Mouse (Mus musculus): ENCODE measurements around the gene 3110082J24Rik. TPM values are rescaled to one million over a fixed set of nuclear protein-coding genes. Genes with fewer than 3 reads are reported as not detected.

The 3110082J24Rik gene
- not detected in 2 replicates for total RNA-seq (2021)
- long read RNA-seq, experiment 1: 0 reads
- long read RNA-seq, experiment 2: 0 reads

DNA sequence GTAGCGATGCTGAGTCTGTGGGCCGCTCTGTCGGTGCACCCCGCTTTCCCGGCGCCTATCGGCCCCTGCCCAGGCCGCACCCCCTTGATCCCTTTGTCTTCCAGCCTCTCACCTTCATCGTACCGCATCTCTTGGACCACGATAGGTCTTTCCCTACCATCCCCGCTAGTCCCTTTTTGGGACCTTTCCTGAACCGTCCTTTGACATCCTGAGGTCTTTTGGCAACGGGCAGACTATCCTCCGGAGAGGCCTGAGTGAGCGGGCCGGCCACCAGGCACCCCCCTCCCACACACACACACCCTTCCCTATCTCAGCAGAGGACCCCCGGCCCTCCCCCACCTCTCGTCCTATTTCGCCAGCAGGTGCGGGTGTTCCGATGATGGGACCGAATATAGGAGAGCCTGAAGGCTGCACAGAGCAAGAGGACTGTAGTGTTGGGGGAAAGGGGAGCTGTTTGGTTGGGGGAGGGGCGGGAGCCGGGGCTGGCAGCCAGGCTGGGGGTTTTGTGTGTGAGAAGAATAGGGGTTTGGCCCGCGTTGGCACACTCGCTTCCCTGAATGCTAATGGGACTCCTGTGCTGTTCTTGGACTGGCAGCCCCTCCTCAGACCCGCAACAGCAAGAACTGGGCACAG, at the start of gene 3110082J24Rik:
TSS of gene 3110082J24Rik (minus strand) at position 419 of the 633 bp plus-strand sequence.
- no peak for DNase-seq

DNA sequence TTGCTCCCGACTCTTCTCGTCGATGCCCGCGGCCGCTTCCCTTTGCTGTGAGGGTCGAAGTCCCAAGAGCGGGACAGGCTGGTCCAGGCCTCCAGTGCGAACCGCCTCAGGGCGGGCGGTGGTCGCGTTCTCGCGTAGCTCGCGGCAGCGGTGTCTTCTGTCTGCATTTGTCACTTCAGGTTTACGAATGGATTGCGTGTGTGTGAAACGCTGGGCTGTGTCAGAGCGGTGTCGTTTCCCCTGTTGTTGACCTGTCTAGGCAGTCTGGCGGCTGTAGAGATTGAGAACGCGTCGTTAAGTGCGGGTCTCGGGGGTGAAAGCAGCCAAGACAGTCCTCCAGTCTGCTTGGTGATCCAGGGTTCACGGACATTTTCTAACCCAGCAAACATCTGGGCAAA, 49.5 kb upstream of the 3110082J24Rik start:
- DNase-seq: no peak

DNA sequence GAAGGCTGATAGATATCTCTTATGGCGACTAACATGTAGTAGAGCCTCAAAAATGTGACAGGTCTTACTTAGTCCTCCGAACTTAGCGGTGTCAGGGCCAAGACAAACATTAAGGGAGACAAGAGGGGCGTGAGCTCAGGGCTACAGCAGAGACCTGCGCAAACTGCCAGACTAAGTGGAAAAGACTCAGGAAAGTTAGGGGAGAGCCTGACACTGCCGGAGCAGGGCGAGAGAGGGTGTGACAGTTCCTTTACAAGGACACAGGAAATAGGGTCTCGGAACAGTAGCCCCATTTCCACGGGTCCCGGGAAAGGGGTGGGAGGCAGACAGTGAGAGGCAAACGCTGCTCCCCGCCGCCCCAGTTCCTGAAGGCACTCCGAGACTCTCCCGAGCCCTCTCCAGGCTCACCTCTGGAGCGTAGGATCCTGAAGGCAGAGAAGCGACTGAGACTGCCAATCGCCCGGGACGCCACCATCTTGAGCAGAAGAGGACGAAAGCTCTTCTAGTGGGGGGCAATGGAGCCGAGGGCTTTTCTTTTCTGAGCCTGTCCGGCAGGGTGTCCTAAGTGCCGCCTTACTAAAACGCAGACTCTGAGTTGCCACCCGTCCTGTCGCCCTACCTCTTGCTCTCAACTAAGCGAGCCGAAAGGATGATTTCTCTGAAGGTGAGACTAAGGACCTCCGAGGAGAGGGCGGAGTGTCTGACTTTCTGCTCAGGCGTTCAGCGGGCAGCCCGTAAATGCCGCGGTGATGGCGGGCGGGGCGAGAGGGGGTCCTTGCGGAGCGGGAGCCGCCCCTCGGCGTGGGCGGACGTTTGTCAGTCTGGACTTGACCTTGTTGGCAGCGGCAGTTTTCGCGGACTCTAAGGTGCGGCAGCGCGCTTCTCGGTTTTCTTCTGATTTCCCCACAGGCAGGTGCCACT, 48.8 kb upstream of the 3110082J24Rik start, which contains the start of the genes Hadha and Hadhb:
TSS of gene Hadha (minus strand) at position 689 of the 921 bp plus-strand sequence.
TSS of gene Hadhb (plus strand) at position 775 of the 921 bp plus-strand sequence.
- DNase-seq: peak; percentile 97

DNA sequence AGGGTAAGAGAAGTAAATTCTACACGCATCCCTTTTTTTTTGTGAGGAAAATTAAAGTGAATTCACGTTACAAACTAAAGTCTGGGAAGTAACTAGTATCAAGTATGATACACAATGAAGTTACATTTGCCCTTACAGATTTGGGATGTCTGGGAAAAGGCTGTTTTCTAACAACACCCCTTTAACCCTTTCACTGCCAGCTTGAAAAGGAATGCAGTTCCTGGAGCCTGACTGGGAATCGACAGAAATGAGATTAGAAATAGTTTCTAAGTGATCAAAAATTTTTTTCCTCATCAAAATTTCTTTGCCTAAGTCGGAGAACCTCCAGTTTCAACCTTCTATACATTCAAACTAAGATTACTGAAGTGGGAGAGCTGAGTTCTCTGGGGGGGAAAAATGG, 48.1 kb upstream of the 3110082J24Rik start:
- DNase-seq: peak; percentile 16

DNA sequence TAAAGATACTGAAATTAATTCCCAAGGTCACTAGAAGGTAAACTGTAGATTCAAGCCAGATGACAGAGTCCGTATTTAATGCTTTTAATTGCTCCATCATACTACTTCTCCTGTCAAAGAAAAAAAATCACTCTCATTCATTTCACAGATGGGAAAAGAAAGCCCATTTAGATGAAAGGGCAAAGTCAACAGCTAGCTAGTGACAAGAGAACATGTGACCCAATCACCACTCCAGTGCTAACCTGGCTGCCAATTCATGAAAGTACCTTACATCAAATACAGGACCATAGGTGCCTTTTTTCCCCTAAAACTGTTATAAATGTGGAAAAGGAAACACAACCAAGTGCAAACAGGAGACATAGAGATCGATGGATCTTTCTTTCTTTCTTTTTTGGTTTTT, 47.3 kb upstream of the 3110082J24Rik start:
- DNase-seq: no peak

DNA sequence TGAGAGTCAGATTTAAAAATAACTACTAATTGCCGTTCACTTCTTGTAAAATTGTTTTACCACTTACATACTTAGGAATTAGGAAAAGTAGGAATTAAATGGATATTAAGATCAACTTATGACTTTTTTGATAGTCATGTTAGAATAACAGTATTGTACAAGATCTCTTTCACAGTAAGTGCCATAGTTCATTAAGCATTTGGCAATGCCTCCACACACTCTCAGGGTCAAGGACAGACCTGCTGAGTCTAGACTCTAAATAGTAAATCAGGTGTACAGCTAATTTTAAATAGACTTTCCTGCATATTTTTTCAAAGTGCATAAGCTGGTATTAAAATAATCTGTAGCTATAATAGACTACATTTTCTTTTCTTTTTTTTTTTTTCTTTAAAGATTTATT, 46.5 kb upstream of the 3110082J24Rik start:
- DNase-seq: peak; percentile 22

DNA sequence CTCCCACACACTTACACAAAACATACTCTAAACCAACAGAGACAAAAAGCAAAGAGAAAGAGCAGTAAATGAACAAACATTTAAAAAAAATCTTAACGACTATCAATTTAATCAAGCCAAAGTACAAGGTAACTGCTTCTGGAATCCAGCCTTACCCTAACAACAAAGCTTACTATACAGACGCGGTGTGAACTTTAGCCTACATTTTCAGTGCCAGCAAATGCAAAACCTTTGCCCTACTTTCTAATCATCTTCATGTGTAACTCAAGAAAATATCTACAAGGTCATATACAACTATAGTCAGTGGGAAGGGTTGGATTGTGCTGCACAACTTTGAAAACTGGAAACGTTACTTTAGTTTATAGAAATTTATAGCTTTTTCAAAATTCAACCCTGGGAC, 46.1 kb upstream of the 3110082J24Rik start:
- DNase-seq: peak; percentile 41

DNA sequence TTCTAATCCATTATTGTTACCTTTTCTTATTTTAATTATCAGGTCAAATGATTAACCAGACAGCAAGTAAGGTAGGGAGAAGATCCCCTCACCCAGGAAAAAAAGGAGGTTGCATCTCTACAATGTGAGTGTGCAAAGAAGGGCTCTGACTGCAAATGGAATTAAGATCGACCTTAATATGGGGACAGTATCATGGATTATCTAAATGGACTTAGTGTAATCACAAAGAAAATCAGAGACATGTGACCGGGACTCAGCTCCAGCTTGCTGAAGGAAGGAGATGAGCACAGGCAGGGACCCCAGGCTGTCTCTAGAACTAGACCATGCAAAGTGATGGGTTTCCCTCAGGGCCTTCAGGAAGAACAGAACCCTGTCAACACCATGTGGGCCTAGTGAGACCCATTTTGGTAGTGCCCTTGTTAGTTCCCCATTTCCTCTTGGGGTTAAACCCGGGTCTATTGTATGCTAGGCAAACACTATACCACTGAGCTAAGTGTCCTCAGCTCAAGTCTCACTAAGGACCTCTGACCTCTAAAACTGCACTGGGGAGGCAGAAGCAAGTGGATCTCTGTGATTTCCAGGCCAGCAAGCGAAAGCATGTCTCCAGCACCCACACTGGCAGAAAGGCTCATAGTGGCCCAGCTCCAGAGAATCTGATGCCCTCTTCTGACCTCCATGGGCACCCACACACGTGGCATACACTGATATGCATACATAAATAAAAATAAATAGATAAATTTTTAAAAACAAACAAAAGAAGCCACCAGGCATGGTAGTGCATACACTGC, 42.4 kb upstream of the 3110082J24Rik start:
- DNase-seq: peak; percentile 16

DNA sequence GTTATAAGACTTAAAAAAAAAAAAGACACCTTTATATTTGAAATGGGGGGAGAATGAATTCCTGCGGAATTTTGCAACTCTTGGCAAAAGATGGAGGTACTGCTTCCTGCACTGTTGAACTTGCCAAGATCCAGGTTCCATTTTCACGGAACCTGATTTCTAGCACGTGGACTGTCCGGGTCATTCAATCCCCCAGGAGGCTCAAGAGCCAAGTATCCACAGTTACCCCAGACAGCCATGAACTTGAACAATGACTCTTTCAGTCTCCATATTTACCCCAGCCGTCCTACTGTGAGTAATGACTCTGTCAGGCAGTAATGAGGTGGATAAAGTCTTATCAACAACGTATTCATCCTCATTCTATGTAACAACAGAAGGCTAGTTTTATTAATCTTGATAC, 40.6 kb upstream of the 3110082J24Rik start:
- peak; percentile 31 for DNase-seq

DNA sequence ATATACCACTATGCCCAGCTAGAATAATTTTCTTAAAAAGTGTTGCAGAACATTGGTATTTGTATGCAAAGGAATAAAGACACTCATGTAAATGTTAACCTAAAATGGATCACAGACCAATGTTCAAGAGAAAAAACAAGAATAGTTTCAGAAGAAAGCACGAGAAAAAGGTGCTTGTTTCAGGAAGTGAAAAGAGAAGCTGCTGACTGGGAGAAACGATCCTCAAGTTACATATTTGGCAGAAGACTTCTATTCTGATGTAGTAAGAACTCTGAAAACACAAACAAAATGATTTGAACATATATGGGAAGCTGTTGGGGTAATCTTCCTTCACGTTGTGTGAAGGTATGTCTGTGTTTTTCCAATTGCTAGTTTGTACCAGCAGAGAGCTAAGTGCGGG, 32.3 kb upstream of the 3110082J24Rik start:
- no peak for DNase-seq

DNA sequence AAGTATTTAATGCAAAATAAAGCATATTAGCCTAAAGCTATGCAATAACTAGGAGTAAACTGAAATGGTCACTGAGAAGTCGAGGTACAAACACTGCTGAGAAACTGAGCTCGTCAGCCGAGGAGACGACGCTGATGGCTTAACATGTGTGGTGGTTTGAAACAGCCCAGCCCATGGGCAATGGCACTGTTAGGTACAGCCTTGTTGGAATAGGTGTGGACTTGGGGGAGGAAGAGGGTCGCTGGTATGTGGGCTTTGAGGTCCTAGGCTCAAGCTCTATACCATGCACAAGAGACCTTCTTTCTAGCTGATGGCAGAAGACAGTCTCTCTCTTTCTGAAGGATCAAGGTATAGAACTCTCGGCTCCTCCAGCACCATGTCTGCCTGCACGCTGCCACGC, 31.4 kb upstream of the 3110082J24Rik start:
- peak; percentile 2 for DNase-seq

DNA sequence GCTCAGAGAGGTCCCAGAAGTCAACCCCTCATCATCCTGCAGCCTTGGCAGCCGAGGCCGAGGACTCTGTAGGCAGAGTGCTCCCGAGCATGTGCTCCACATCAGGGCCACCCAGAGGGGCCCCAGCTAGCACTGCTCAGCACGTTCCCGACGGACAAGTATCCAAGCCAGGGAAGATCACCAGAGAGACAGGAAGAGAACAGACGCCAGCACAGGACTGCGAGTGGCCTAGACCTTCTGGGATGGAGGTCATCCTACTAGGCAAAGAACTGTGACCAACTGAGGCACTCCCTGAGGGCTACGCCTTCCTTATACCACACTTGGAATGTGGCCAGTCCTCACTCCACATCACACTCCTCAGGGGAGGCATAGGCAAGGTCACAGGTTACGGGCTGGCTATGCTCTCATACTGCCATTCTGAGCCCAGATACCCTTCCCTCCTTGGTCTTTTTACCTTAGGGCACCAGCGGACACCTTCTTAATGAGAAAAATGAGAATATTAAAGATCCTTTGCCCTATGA, 29.9 kb upstream of the 3110082J24Rik start:
- peak; percentile 62 for DNase-seq

DNA sequence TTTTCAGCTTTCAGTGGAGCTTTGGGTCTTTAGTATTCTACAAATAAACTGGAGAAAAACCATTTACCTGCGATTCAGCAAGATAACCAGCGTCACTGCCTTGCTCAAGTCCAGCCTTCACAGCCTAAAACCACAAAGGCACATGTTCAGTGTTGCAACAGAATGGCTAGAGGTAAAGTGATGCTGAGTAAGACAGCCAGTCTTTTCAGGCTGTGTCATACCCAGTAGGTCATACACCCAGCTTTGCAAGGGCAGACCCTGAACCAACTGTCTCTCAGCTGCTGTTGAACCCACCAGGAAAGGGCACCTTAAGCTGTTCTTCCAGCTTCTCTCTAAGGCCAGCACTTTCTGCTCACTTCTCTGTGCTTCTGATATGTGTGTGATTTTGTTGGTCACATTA, 26.3 kb upstream of the 3110082J24Rik start:
- DNase-seq: peak; percentile 11

DNA sequence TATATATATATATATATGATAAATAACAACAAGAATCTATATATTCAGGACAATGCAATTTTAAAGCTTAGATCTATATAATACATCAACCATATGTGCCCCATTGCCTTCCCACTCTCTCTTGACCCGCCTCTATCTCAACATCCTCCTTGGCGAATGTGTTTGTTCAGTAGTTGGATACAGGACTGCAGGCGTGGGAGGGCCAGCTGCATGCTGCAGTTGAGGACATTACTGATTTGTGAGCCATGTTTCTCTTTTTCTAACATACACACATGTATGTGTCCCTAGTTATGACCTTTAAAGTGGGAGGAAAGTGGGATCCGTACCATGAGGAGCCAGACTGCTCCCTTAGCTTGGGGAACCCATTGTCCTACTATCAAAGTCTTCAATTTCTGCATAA, 25.4 kb upstream of the 3110082J24Rik start:
- no peak for DNase-seq

DNA sequence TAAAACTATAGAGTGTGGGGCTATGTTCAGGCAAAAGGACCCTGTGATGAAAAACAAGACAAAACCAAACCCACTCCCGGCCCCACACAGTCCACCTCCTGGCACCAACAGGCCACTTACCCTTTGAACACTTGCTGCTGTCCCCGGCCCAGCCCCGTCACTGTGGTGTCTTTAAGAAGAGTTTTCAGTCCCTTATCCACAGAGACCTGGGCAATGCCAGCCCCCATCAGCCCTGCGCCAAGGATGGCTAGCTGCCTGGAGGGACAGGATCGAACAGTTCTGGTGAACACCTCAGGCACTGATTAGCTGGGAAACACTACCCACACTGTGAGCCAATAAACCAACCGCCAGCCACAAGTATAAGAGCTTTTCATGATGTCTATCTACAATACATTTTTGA, 22.8 kb upstream of the 3110082J24Rik start:
- DNase-seq: no peak

DNA sequence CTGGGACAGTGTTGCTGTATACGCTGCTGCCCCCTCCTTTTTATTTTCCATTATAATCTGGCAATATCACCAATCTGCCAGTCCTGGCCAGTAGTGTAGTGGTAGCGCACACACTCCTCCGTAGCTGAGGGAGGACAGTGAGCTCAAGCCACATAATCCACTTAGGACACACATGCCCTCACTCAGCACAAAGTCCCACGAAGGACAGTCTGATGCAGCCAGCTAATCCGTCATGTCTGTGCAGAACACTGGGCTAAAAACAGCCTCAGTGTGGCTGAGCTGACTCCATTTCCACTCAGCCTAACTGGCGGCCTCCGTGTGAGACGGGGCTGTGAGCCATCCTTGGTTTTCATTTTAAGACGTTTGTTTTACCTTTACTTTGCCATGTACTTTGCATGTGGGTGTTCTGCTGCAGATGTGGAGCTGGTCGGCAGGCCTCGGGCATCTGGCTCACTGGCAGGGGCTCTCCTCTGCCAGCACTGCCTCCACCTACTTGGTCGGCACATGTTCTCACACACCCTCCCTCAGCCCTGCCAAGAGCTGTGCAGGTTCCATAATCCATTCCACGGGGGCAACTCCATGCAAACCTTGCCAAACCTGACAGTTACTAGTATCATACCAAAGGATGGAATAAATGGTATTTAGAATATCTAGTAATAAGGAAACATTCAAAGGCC, 22.2 kb upstream of the 3110082J24Rik start:
- no peak for DNase-seq

DNA sequence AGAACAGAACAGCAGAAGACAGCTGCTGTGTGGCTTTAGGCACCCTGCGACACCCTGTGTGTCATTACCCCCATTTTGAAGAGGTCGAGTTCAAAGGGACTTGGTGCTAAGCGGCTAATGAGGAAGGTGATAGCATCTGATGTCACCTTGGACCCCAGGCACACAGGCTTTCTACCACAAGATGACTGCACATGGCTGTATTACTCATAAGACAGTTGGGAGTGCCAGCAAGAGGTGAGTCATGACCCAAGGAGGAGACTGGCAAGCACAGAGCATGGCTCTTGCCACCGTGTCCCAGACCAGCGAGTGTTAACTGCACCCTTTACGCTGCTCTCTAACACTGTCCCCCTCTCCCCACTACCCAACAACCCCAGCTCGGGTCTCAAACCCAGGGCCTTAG, 20.9 kb upstream of the 3110082J24Rik start:
- DNase-seq: peak; percentile 35

DNA sequence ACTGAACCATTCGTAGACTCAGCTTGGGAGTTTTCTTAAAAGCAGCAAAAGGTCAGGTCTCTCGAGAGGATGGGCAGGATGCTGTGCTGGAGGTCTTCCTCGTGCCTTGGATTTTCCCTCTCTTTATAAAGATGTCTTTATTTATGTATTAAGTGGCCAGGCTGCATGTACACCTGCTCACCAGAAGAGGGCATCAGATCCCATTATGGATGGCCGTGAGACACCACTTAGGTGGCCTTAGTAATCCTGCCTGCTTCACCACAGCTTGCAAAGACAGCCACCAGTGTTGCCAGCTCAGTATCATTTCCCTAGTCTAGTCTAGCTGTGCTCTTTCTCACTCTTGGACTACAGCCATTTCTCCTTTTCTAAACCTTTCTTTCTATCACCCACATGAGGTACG, 19.7 kb upstream of the 3110082J24Rik start:
- DNase-seq: peak; percentile 47

DNA sequence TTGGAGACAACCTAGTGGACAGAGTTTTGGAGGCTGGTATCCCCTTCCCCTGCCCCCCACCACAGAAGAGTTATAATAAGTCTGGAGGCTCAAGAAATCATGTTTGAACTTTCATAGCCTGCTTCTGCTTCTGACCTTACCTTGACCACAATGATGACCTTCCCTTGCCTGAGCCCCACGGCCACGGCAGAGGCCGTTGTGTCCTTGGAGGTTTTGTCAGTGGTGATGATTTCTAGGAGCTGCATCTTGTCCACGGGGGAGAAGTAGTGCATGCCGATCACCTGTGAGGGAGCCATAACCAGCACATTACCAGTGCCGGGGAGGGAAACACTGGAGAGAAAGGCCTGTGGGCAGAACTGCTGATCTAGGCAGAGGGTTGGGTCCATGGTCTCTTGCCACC, 16.6 kb upstream of the 3110082J24Rik start:
- no peak for DNase-seq

DNA sequence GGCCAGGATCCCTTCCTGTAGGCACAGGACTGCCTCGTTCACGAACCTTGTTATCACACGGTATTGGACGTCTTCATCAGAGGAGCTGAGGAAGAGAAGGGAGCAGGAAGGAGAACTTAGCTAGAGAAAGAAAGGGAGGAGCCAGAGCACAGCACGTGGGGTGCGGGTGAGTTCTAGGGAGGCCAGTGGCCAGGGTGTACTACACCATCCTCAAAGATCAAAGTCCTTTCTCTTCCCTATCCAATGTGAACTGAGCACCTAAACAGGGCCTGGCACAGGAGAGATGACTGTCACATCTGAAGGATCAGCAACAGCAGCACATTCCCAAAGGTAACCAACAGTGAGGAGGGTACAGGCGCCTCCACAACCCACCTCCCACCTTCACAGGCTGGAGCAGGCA, 14.2 kb upstream of the 3110082J24Rik start:
- DNase-seq: no peak

DNA sequence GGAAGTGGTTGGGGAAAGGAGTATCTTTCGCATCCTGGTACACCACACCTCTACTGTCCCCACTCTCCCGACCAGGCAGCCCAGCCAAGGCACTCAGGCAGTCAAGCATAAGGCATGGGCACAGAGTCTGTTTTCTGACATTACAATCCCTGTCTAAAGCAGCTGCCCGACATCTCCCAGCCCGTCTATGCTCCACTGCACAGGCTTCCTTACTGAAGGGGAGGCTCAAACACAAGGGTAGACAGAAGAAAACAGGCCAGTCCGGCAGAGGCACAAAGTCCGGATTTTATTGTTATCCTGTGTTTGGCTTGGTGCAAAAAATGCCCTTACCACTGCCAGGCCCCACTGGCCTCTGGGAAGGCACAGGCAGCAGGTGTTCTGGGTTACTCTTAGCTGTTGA, 13.3 kb upstream of the 3110082J24Rik start:
- DNase-seq: no peak

DNA sequence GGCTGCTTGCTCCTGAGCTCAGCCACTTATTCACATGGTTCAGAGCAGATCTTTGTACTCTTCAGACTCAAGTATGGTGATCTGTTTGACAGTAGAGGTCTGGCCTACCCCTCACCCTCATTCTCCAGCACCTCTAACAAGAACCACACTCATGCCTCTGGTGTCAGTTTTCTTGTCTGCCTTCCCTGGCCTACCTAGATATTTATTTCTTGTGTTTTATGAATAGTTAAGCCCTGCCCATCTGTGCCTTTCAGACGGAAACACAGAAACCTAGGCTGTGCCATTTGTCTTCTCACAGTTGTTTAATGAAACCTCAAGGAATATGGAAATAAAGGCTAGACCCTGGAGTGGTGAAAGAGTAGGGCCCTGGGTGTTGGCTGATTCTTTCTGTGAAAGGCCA, 12.1 kb upstream of the 3110082J24Rik start:
- DNase-seq: no peak

Data from adrenal gland, postnatal 14 days (tissue).